Mouse (Mus musculus) c-Kit-positive CD71-positive TER-119-positive erythroid progenitor cells, embryonic 14.5 days (primary cell): ENCODE measurements around the gene Apc2.
A peak's percentile ranks its signal among the peaks of the same experiment; 100 is the strongest.

Experiments used
- DNase-seq: peaks from one replicate; pipeline ENCODE4 v3.0.0-alpha.2; 2013; ENCODE audit warnings: low spot score

Apc2 gene

GRCm38 (mm10) chr10:80294311-80294710 is 1.5 kb upstream of the Apc2 start:
- peak; percentile 23 for DNase-seq

GRCm38 (mm10) chr10:80294788-80295303 is 931 bp upstream of the Apc2 start:
- DNase-seq, result no peak

- no peak for DNase-seq
Observed at GRCm38 (mm10) chr10:80296824-80297223, 1.0 kb downstream of the Apc2 start.

GRCm38 (mm10) chr10:80297526-80298133 is 1.9 kb downstream of the Apc2 start:
- DNase-seq, result no peak

- no peak for DNase-seq
Observed at GRCm38 (mm10) chr10:80298571-80299281, 2.9 kb downstream of the Apc2 start.

GRCm38 (mm10) chr10:80299301-80299700 is 3.5 kb downstream of the Apc2 start:
- DNase-seq, result no peak

GRCm38 (mm10) chr10:80299824-80300223 is 4.0 kb downstream of the Apc2 start:
- DNase-seq, result no peak

- DNase-seq, result no peak
Observed at GRCm38 (mm10) chr10:80300672-80301181, 5.0 kb downstream of the Apc2 start.

GRCm38 (mm10) chr10:80301256-80302081 is 5.7 kb downstream of the Apc2 start:
- DNase-seq, result no peak

GRCm38 (mm10) chr10:80302082-80302355 is 6.2 kb downstream of the Apc2 start:
- no peak for DNase-seq

GRCm38 (mm10) chr10:80302471-80302881 is 6.7 kb downstream of the Apc2 start:
- DNase-seq, result no peak

GRCm38 (mm10) chr10:80304458-80304857 is 8.7 kb downstream of the Apc2 start:
- DNase-seq, result no peak

- no peak for DNase-seq
Observed at GRCm38 (mm10) chr10:80304862-80305261, 9.1 kb downstream of the Apc2 start.

GRCm38 (mm10) chr10:80311560-80311959 is 15.8 kb downstream of the Apc2 start:
- DNase-seq, result no peak

- no peak for DNase-seq
Observed at GRCm38 (mm10) chr10:80312586-80313504, 17.1 kb downstream of the Apc2 start.

GRCm38 (mm10) chr10:80313627-80314201 is 17.9 kb downstream of the Apc2 start:
- DNase-seq, result no peak

- DNase-seq, result no peak
Observed at GRCm38 (mm10) chr10:80314494-80315001, 18.8 kb downstream of the Apc2 start.

- DNase-seq, result no peak
Observed at GRCm38 (mm10) chr10:80315315-80315714, 19.5 kb downstream of the Apc2 start.

GRCm38 (mm10) chr10:80316359-80316781 is 20.6 kb downstream of the Apc2 start:
- no peak for DNase-seq

- DNase-seq, result no peak
Observed at GRCm38 (mm10) chr10:80317011-80317410, 21.2 kb downstream of the Apc2 start.

GRCm38 (mm10) chr10:80320340-80320760 is 24.6 kb downstream of the Apc2 start, which contains the start of gene 2310011J03Rik:
Gene 2310011J03Rik, minus strand, starts transcription at chr10:80320537.
- DNase-seq, result peak; percentile 90
